Mouse (Mus musculus): ENCODE results near the gene Gm9936. TPM values are rescaled to one million over a fixed set of nuclear protein-coding genes. Genes with fewer than 3 reads are reported as not detected.

The Gm9936 gene
- polyA plus RNA-seq, 1 experiment from 2014 or later, result 2.5 TPM

- Histone ChIP-seq H3K9me3 (ENCODE audit: control insufficient read depth, low read length) (no peaks in the 10 kb centered on the region), H3K4me2 (ENCODE audit: low read length) (no peak overlapping the region; the same call in 1 of the 2 replicates), H3K27ac (ENCODE audit: low read length) (no peak overlapping the region), H3K4me3 (replicated peaks; ENCODE audit: low read length) (no peak overlapping the region), H3K4me1 (replicated peaks; ENCODE audit: control insufficient read depth, insufficient read depth, low read length) (peaks cover 6% of the 10 kb centered on the region), H3K9ac (replicated peaks; ENCODE audit: low read depth, low read length) (no peak overlapping the region), H3K27me3 (replicated peaks; ENCODE audit: control insufficient read depth, insufficient read depth, low read length) (no peaks in the 10 kb centered on the region), H3K36me3 (ENCODE audit: control insufficient read depth, insufficient read depth) (no peaks in the 10 kb centered on the region)
- 11% methylated on average over 9 of the region's 9 CpGs for WGBS
- ATAC-seq, result no peak
Observed at GRCm38 (mm10) chr5:114824197-114824596, 34.3 kb downstream of the Gm9936 start.

- Histone ChIP-seq H3K9me3 (ENCODE audit: control insufficient read depth, low read length) (no peaks in the 10 kb centered on the region), H3K4me2 (ENCODE audit: low read length) (peak within 1 kb of the TSS; percentile 55), H3K4me3 (replicated peaks; ENCODE audit: low read length) (peak within 1 kb of the TSS; percentile 86), H3K36me3 (ENCODE audit: control insufficient read depth, insufficient read depth) (no peaks in the 10 kb centered on the region), H3K27me3 (replicated peaks; ENCODE audit: control insufficient read depth, insufficient read depth, low read length) (no peaks in the 10 kb centered on the region), H3K9ac (replicated peaks; ENCODE audit: low read depth, low read length) (peak within 1 kb of the TSS; percentile 83), H3K4me1 (replicated peaks; ENCODE audit: control insufficient read depth, insufficient read depth, low read length) (peaks cover 6% of the 10 kb centered on the region), H3K27ac (ENCODE audit: low read length) (peak within 1 kb of the TSS; percentile 91)
- ATAC-seq, result peak; percentile 93
- WGBS, result 7% methylated on average over 53 of the region's 53 CpGs
Observed at GRCm38 (mm10) chr5:114822796-114823688, 35.4 kb downstream of the Gm9936 start, which contains the start of gene 1500011B03Rik. TSS of gene 1500011B03Rik (minus strand) at chr5:114823468.

- Histone ChIP-seq H3K4me3 (replicated peaks; ENCODE audit: low read length) (no peak overlapping the region), H3K4me1 (replicated peaks; ENCODE audit: control insufficient read depth, insufficient read depth, low read length) (no peaks in the 10 kb centered on the region; the same call in 1 of the 2 replicates), H3K9me3 (ENCODE audit: control insufficient read depth, low read length) (0 out of 2 replicates have a peak, but pooled peaks cover 3% of the 10 kb centered on the region), H3K9ac (replicated peaks; ENCODE audit: low read depth, low read length) (no peak overlapping the region), H3K27ac (ENCODE audit: low read length) (no peak overlapping the region), H3K4me2 (ENCODE audit: low read length) (no peak overlapping the region), H3K36me3 (ENCODE audit: control insufficient read depth, insufficient read depth) (no peaks in the 10 kb centered on the region), H3K27me3 (replicated peaks; ENCODE audit: control insufficient read depth, insufficient read depth, low read length) (no peaks in the 10 kb centered on the region)
- ATAC-seq, result no peak
- 74% methylated on average over 10 of the region's 11 CpGs for WGBS
Observed at GRCm38 (mm10) chr5:114818124-114818523, 40.4 kb downstream of the Gm9936 start.

GRCm38 (mm10) chr5:114816599-114816998 lies 41.9 kb downstream of the Gm9936 start:
- ATAC-seq, result no peak
- H3K27ac ChIP-seq (ENCODE audit: low read length), result no peak overlapping the region
- H3K9ac ChIP-seq (replicated peaks; ENCODE audit: low read depth, low read length), result no peak overlapping the region
- no peaks in the 10 kb centered on the region for H3K36me3 ChIP-seq (ENCODE audit: control insufficient read depth, insufficient read depth)
- 0 out of 2 replicates have a peak, but pooled peaks cover 3% of the 10 kb centered on the region for H3K9me3 ChIP-seq (ENCODE audit: control insufficient read depth, low read length)
- peaks cover 12% of the 10 kb centered on the region for H3K4me1 ChIP-seq (replicated peaks; ENCODE audit: control insufficient read depth, insufficient read depth, low read length)
- H3K4me2 ChIP-seq (ENCODE audit: low read length), result no peak overlapping the region
- H3K4me3 ChIP-seq (replicated peaks; ENCODE audit: low read length), result no peak overlapping the region
- no peaks in the 10 kb centered on the region for H3K27me3 ChIP-seq (replicated peaks; ENCODE audit: control insufficient read depth, insufficient read depth, low read length)
- 70% methylated on average over 6 of the region's 6 CpGs for WGBS

- peaks cover 17% of the 10 kb centered on the region for H3K4me1 ChIP-seq (replicated peaks; ENCODE audit: control insufficient read depth, insufficient read depth, low read length)
- H3K27me3 ChIP-seq (replicated peaks; ENCODE audit: control insufficient read depth, insufficient read depth, low read length), result no peaks in the 10 kb centered on the region
- peak overlapping the region; percentile 85 for H3K9ac ChIP-seq (replicated peaks; ENCODE audit: low read depth, low read length)
- H3K4me2 ChIP-seq (ENCODE audit: low read length), result peak overlapping the region; percentile 54
- 0 out of 2 replicates have a peak, but pooled peaks cover 3% of the 10 kb centered on the region for H3K9me3 ChIP-seq (ENCODE audit: control insufficient read depth, low read length)
- H3K27ac ChIP-seq (ENCODE audit: low read length), result peak overlapping the region; percentile 95
- under 1% methylated on average over 50 of the region's 50 CpGs for WGBS
- H3K36me3 ChIP-seq (ENCODE audit: control insufficient read depth, insufficient read depth), result peaks cover 3% of the 10 kb centered on the region
- ATAC-seq, result peak; percentile 99
- H3K4me3 ChIP-seq (replicated peaks; ENCODE audit: low read length), result peak overlapping the region; percentile 68
Observed at GRCm38 (mm10) chr5:114813525-114814181, 44.8 kb downstream of the Gm9936 start.

DNA sequence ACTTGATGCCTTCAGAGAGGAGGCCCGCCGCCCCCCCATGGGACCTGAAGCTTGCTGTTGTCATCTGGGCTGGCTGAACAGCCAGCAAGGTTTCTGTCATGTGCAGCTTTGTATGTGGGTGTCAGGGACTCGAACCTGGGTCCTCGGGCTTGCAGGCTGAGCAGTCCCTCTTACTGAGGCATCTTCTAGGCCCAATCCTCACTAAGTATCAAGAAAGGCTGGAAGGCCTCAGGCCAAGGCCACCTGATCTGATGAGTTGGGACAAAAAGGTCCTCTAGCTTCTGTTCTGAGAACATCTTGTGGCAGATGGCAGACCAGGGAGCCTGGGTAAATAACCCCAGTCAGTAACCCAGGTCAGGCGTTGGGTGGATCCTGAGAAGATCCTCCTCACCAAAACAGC lies 48.7 kb downstream of the Gm9936 start:
- Histone ChIP-seq H3K27me3 (replicated peaks; ENCODE audit: control insufficient read depth, insufficient read depth, low read length) (no peaks in the 10 kb centered on the region), H3K9ac (replicated peaks; ENCODE audit: low read depth, low read length) (no peak overlapping the region), H3K9me3 (ENCODE audit: control insufficient read depth, low read length) (no peaks in the 10 kb centered on the region), H3K4me1 (replicated peaks; ENCODE audit: control insufficient read depth, insufficient read depth, low read length) (peaks cover 17% of the 10 kb centered on the region), H3K4me2 (ENCODE audit: low read length) (no peak overlapping the region), H3K36me3 (ENCODE audit: control insufficient read depth, insufficient read depth) (peaks cover 17% of the 10 kb centered on the region), H3K4me3 (replicated peaks; ENCODE audit: low read length) (no peak overlapping the region), H3K27ac (ENCODE audit: low read length) (no peak overlapping the region)
- 93% methylated on average over 5 of the region's 5 CpGs for WGBS
- ATAC-seq, result no peak

DNA sequence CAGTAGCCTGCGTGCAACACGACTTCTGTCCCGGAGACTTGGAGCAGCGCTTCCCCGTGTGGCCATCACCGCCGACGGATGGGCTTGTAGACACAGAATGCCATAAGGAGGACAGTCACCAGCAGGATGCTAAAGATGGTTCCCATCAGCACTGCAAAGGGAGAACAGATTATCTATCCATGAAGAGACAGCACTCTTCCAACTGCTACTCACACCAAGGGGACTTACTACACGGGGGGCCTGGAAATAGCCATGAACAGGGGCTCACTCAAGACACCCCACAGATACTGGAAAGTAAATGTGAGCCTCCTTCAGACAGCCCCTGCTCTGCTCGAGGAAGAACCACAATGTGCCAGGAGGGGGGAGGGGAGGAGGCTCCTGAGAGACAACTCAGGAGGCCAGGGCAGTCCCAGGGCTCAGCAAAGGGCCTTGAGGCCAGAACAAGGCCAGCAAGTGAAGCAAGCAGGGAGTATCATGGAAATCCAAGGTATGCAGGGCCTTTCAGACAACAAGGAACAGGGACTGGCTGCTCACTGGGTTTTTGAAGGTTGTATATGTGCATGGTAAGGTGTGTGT lies 49.2 kb downstream of the Gm9936 start:
- ATAC-seq, result no peak
- Histone ChIP-seq H3K4me2 (ENCODE audit: low read length) (no peak overlapping the region), H3K9ac (replicated peaks; ENCODE audit: low read depth, low read length) (no peak overlapping the region), H3K27me3 (replicated peaks; ENCODE audit: control insufficient read depth, insufficient read depth, low read length) (no peaks in the 10 kb centered on the region), H3K9me3 (ENCODE audit: control insufficient read depth, low read length) (no peaks in the 10 kb centered on the region), H3K36me3 (ENCODE audit: control insufficient read depth, insufficient read depth) (peaks cover 21% of the 10 kb centered on the region), H3K27ac (ENCODE audit: low read length) (no peak overlapping the region), H3K4me1 (replicated peaks; ENCODE audit: control insufficient read depth, insufficient read depth, low read length) (peaks cover 17% of the 10 kb centered on the region), H3K4me3 (replicated peaks; ENCODE audit: low read length) (no peak overlapping the region)
- WGBS, result 81% methylated on average over 10 of the region's 10 CpGs

- no peak for ATAC-seq
- Histone ChIP-seq H3K4me2 (ENCODE audit: low read length) (no peak overlapping the region), H3K4me3 (replicated peaks; ENCODE audit: low read length) (no peak overlapping the region), H3K27ac (ENCODE audit: low read length) (no peak overlapping the region), H3K9ac (replicated peaks; ENCODE audit: low read depth, low read length) (no peak overlapping the region), H3K4me1 (replicated peaks; ENCODE audit: control insufficient read depth, insufficient read depth, low read length) (peaks cover 17% of the 10 kb centered on the region), H3K9me3 (ENCODE audit: control insufficient read depth, low read length) (no peaks in the 10 kb centered on the region), H3K27me3 (replicated peaks; ENCODE audit: control insufficient read depth, insufficient read depth, low read length) (no peaks in the 10 kb centered on the region), H3K36me3 (ENCODE audit: control insufficient read depth, insufficient read depth) (peaks cover 29% of the 10 kb centered on the region)
- WGBS, result 86% methylated on average over 8 of the region's 8 CpGs
Observed at GRCm38 (mm10) chr5:114808385-114808784, 50.1 kb downstream of the Gm9936 start.

DNA sequence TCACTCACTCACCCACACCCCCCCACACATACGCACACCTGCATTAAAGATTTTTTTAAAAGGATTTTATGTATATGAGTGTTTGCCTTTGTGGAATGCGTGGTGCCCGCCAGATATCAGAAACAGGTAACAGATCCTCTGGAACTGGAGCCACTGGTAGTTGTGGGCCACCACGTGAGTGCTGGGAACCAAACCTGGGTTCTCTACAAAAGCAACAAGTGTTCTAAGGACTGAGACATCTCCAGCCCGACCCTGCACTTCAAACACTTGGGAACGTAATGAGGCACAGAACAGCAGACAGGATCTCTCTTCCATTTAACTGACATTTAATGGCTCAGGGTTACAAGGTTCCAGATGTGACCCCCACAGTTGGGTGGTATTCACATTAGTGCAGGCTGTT lies 50.6 kb downstream of the Gm9936 start:
- peaks cover 16% of the 10 kb centered on the region for H3K4me1 ChIP-seq (replicated peaks; ENCODE audit: control insufficient read depth, insufficient read depth, low read length)
- H3K9ac ChIP-seq (replicated peaks; ENCODE audit: low read depth, low read length), result no peak overlapping the region
- WGBS, result 72% methylated on average over 6 of the region's 6 CpGs
- no peak overlapping the region for H3K4me3 ChIP-seq (replicated peaks; ENCODE audit: low read length)
- H3K27me3 ChIP-seq (replicated peaks; ENCODE audit: control insufficient read depth, insufficient read depth, low read length), result no peaks in the 10 kb centered on the region
- H3K27ac ChIP-seq (ENCODE audit: low read length), result no peak overlapping the region
- peaks cover 33% of the 10 kb centered on the region for H3K36me3 ChIP-seq (ENCODE audit: control insufficient read depth, insufficient read depth)
- no peaks in the 10 kb centered on the region for H3K9me3 ChIP-seq (ENCODE audit: control insufficient read depth, low read length)
- H3K4me2 ChIP-seq (ENCODE audit: low read length), result no peak overlapping the region
- no peak for ATAC-seq
